Mouse (Mus musculus): Measurements from ENCODE around the gene Nlk. TPM values are rescaled to one million over a fixed set of nuclear protein-coding genes. Genes with fewer than 3 reads are reported as not detected.
A peak's percentile ranks its signal among the peaks of the same experiment; 100 is the strongest.

Nlk gene
- polyA plus RNA-seq, 1 experiment from 2014 or later, result 8.4 TPM

DNA sequence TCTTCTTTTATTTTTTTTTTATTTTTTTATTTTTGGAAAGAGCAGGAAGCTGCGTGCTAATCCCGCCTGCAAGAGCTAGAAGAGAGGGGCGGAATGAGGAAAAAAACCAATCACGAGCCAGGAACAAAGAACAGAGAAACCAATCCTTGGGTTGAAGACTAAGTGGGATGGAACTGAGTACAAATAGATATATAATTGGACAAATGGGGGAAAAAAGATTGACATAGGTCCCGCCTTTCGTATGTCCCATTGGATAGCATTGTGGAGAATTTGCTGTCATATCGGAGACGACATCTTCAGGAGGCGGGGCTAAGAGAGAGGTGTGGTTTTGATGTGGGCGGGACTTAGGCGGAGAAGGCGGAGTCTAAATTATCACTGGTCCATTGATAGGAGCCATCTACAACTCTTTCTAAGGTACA, 589 bp upstream of the Nlk start:
- ATAC-seq, result peak; percentile 95
- H3K9ac ChIP-seq (ENCODE audit: low read depth, low read length), result no peak overlapping the region
- no peaks in the 10 kb centered on the region for H3K9me3 ChIP-seq (ENCODE audit: control insufficient read depth, low read length)
- under 1% methylated on average over 12 of the region's 12 CpGs for WGBS
- peaks cover 12% of the 10 kb centered on the region for H3K4me1 ChIP-seq (ENCODE audit: control insufficient read depth, insufficient read depth, low read length)
- no peak overlapping the region for H3K27ac ChIP-seq (ENCODE audit: low read length)
- no peaks in the 10 kb centered on the region for H3K36me3 ChIP-seq (ENCODE audit: control insufficient read depth, insufficient read depth, low read length)
- H3K27me3 ChIP-seq (replicated peaks; ENCODE audit: control insufficient read depth, insufficient read depth, low read length), result no peaks in the 10 kb centered on the region
- peak overlapping the region; percentile 19 for H3K4me2 ChIP-seq (ENCODE audit: low read depth, low read length)
- peak overlapping the region; percentile 78 for H3K4me3 ChIP-seq (ENCODE audit: low read length)

DNA sequence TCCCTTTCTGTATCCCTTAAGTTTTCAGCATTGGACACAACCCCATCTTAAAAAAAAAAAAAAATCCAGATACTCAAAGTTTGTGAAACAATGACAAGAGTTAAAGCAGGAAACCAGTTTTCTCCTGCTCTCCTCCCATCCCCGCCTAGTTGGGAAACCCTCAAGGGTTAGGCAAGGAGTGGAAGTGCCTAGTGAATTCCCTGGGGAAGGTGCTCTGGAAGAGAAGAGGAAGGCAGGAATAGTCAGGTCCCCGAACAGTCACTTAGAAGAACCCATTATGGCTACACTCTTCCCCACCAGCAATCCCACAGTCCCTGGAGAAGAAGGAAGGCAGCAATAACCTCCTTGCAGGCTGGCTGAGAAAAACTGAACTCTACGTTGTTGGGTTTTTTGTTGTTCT, 2.9 kb downstream of the Nlk start:
- Histone ChIP-seq H3K4me2 (ENCODE audit: low read depth, low read length) (no peak overlapping the region), H3K27me3 (replicated peaks; ENCODE audit: control insufficient read depth, insufficient read depth, low read length) (no peaks in the 10 kb centered on the region), H3K27ac (ENCODE audit: low read length) (no peak overlapping the region; the same call in 1 of the 2 replicates), H3K9me3 (ENCODE audit: control insufficient read depth, low read length) (no peaks in the 10 kb centered on the region), H3K9ac (ENCODE audit: low read depth, low read length) (no peak overlapping the region), H3K4me1 (ENCODE audit: control insufficient read depth, insufficient read depth, low read length) (peaks cover 12% of the 10 kb centered on the region), H3K4me3 (ENCODE audit: low read length) (no peak overlapping the region), H3K36me3 (ENCODE audit: control insufficient read depth, insufficient read depth, low read length) (no peaks in the 10 kb centered on the region)
- WGBS, result 65% methylated on average over 3 of the region's 3 CpGs
- no peak for ATAC-seq

DNA sequence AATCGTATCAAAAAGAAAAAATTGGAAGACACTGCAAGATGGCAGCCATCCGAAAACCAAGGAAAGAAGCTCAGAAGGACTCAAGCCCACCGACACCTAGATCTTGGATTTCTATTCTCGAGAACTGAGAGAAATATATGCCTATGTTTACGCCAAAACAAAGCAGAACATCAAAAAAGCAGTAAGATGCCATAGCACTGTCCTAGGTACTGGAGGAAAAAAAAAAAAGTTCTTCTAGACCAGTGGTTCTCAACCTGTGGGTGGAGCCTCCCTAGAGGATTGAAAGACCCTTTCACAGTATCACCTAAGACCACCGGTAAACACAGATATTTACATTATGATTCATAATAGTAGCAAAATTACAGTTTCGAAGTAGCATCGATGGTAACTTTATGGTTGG, 3.9 kb downstream of the Nlk start:
- whole genome bisulfite sequencing, result 91% methylated on average over 8 of the region's 8 CpGs

GRCm38 (mm10) chr11:78691201-78691600, 6.0 kb downstream of the Nlk start:
- 67% methylated on average over 2 of the region's 2 CpGs for WGBS
- H3K36me3 ChIP-seq (ENCODE audit: control insufficient read depth, insufficient read depth, low read length), result no peaks in the 10 kb centered on the region
- H3K27me3 ChIP-seq (replicated peaks; ENCODE audit: control insufficient read depth, insufficient read depth, low read length), result no peaks in the 10 kb centered on the region
- no peak overlapping the region for H3K4me3 ChIP-seq (ENCODE audit: low read length)
- peaks cover 9% of the 10 kb centered on the region for H3K4me1 ChIP-seq (ENCODE audit: control insufficient read depth, insufficient read depth, low read length)
- H3K9ac ChIP-seq (ENCODE audit: low read depth, low read length), result no peak overlapping the region
- H3K27ac ChIP-seq (ENCODE audit: low read length), result no peak overlapping the region
- ATAC-seq, result no peak
- H3K4me2 ChIP-seq (ENCODE audit: low read depth, low read length), result no peak overlapping the region
- no peaks in the 10 kb centered on the region for H3K9me3 ChIP-seq (ENCODE audit: control insufficient read depth, low read length)

More for the DNA sequence above, 3.9 kb downstream of the Nlk start:
- Histone ChIP-seq H3K9ac (ENCODE audit: low read depth, low read length) (no peak overlapping the region), H3K4me3 (ENCODE audit: low read length) (no peak overlapping the region), H3K4me2 (ENCODE audit: low read depth, low read length) (no peak overlapping the region), H3K9me3 (ENCODE audit: control insufficient read depth, low read length) (no peaks in the 10 kb centered on the region), H3K27ac (ENCODE audit: low read length) (no peak overlapping the region), H3K4me1 (ENCODE audit: control insufficient read depth, insufficient read depth, low read length) (peaks cover 12% of the 10 kb centered on the region), H3K27me3 (replicated peaks; ENCODE audit: control insufficient read depth, insufficient read depth, low read length) (no peaks in the 10 kb centered on the region), H3K36me3 (ENCODE audit: control insufficient read depth, insufficient read depth, low read length) (no peaks in the 10 kb centered on the region)
- no peak for ATAC-seq

- no peak overlapping the region for H3K9ac ChIP-seq (ENCODE audit: low read depth, low read length)
- no peaks in the 10 kb centered on the region for H3K9me3 ChIP-seq (ENCODE audit: control insufficient read depth, low read length)
- H3K4me1 ChIP-seq (ENCODE audit: control insufficient read depth, insufficient read depth, low read length), result peaks cover 3% of the 10 kb centered on the region
- no peak overlapping the region for H3K4me3 ChIP-seq (ENCODE audit: low read length)
- ATAC-seq, result no peak
- H3K4me2 ChIP-seq (ENCODE audit: low read depth, low read length), result no peak overlapping the region
- no peaks in the 10 kb centered on the region for H3K36me3 ChIP-seq (ENCODE audit: control insufficient read depth, insufficient read depth, low read length)
- WGBS, result 76% methylated on average over 3 of the region's 3 CpGs
- H3K27ac ChIP-seq (ENCODE audit: low read length), result no peak overlapping the region
- no peaks in the 10 kb centered on the region for H3K27me3 ChIP-seq (replicated peaks; ENCODE audit: control insufficient read depth, insufficient read depth, low read length)
Observed at GRCm38 (mm10) chr11:78690547-78690946, 6.6 kb downstream of the Nlk start.

DNA sequence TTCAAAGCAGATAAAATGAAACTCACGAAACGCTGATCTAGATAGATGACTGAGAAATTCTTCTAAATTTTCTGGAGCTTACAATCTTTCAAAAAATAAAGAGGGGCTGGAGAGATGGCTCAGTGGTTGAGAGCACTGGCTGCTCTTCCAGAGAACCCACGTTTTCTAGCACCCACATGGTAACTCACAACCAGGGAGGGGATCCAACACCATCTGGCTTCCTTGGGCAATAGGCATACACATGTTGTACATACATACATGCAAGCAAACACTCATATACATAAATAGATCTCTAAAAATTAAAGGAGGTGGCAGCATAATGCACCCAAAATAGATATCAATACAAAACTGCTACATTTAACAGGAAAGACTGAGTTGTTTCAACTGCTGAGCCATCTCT, 16.1 kb downstream of the Nlk start:
- no peaks in the 10 kb centered on the region for H3K9me3 ChIP-seq (ENCODE audit: control insufficient read depth, low read length)
- no peak overlapping the region for H3K9ac ChIP-seq (ENCODE audit: low read depth, low read length)
- H3K4me3 ChIP-seq (ENCODE audit: low read length), result no peak overlapping the region
- no peak for ATAC-seq
- H3K4me2 ChIP-seq (ENCODE audit: low read depth, low read length), result no peak overlapping the region
- no peaks in the 10 kb centered on the region; the same call in 1 of the 2 replicates for H3K4me1 ChIP-seq (ENCODE audit: control insufficient read depth, insufficient read depth, low read length)
- no peaks in the 10 kb centered on the region for H3K27me3 ChIP-seq (replicated peaks; ENCODE audit: control insufficient read depth, insufficient read depth, low read length)
- WGBS, result 82% methylated on average over 3 of the region's 3 CpGs
- H3K27ac ChIP-seq (ENCODE audit: low read length), result no peak overlapping the region
- no peaks in the 10 kb centered on the region for H3K36me3 ChIP-seq (ENCODE audit: control insufficient read depth, insufficient read depth, low read length)

DNA sequence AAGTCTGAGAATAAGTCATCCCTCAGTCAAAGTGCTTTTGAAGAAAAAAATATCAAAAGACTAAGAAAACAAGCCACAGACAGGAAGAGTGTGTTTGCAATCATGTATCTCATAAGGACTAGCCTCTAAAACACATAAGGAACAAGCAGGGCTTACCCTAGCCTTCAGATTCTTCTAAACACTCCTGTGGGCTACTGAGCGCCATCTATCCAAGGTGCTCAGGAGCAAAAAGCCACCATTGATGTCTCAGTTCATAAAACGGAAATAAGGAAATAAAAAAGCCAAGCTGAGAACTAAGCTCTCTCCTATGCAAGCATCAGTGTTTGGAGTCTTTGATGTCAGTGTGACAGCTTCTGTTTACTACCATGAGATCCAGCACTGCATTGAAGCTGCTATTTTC, 18.4 kb downstream of the Nlk start:
- no peak for ATAC-seq
- no peak overlapping the region for H3K27ac ChIP-seq (ENCODE audit: low read length)
- no peak overlapping the region for H3K4me3 ChIP-seq (ENCODE audit: low read length)
- no peaks in the 10 kb centered on the region for H3K36me3 ChIP-seq (ENCODE audit: control insufficient read depth, insufficient read depth, low read length)
- H3K27me3 ChIP-seq (replicated peaks; ENCODE audit: control insufficient read depth, insufficient read depth, low read length), result no peaks in the 10 kb centered on the region
- no peaks in the 10 kb centered on the region; the same call in 1 of the 2 replicates for H3K4me1 ChIP-seq (ENCODE audit: control insufficient read depth, insufficient read depth, low read length)
- H3K9ac ChIP-seq (ENCODE audit: low read depth, low read length), result no peak overlapping the region
- WGBS, result 68% methylated on average over 2 of the region's 2 CpGs
- no peak overlapping the region for H3K4me2 ChIP-seq (ENCODE audit: low read depth, low read length)
- no peaks in the 10 kb centered on the region for H3K9me3 ChIP-seq (ENCODE audit: control insufficient read depth, low read length)

GRCm38 (mm10) chr11:78668647-78669046, 28.5 kb downstream of the Nlk start:
- 58% methylated on average over 3 of the region's 3 CpGs for WGBS
- Histone ChIP-seq H3K9me3 (ENCODE audit: control insufficient read depth, low read length) (no peaks in the 10 kb centered on the region), H3K27me3 (replicated peaks; ENCODE audit: control insufficient read depth, insufficient read depth, low read length) (no peaks in the 10 kb centered on the region), H3K27ac (ENCODE audit: low read length) (no peak overlapping the region), H3K36me3 (ENCODE audit: control insufficient read depth, insufficient read depth, low read length) (no peaks in the 10 kb centered on the region), H3K4me2 (ENCODE audit: low read depth, low read length) (no peak overlapping the region), H3K4me1 (ENCODE audit: control insufficient read depth, insufficient read depth, low read length) (no peaks in the 10 kb centered on the region), H3K4me3 (ENCODE audit: low read length) (no peak overlapping the region), H3K9ac (ENCODE audit: low read depth, low read length) (no peak overlapping the region)
- ATAC-seq, result no peak

DNA sequence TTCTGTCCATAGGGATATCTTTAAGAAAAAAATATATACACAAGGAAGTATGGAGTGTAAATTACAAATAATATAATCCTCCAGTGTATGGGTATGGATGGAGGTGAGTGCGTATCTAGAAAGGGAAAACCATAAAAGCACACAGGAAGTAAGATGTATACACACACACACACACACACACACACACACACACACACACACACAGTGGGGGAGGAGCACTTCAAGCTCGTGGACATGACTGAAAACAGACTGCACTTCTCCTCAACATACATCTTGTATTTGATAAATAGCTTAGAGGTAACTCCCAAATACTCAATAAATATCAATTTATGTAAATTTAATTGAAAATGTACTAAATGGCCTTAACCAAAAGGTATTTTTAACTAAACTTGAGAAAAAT, 32.3 kb downstream of the Nlk start:
- H3K4me2 ChIP-seq (ENCODE audit: low read depth, low read length), result no peak overlapping the region
- no peak for ATAC-seq
- H3K4me1 ChIP-seq (ENCODE audit: control insufficient read depth, insufficient read depth, low read length), result no peaks in the 10 kb centered on the region
- 58% methylated on average over 2 of the region's 2 CpGs for WGBS
- no peaks in the 10 kb centered on the region for H3K9me3 ChIP-seq (ENCODE audit: control insufficient read depth, low read length)
- H3K4me3 ChIP-seq (ENCODE audit: low read length), result no peak overlapping the region
- H3K27ac ChIP-seq (ENCODE audit: low read length), result no peak overlapping the region
- H3K27me3 ChIP-seq (replicated peaks; ENCODE audit: control insufficient read depth, insufficient read depth, low read length), result no peaks in the 10 kb centered on the region
- no peaks in the 10 kb centered on the region for H3K36me3 ChIP-seq (ENCODE audit: control insufficient read depth, insufficient read depth, low read length)
- H3K9ac ChIP-seq (ENCODE audit: low read depth, low read length), result no peak overlapping the region

GRCm38 (mm10) chr11:78663916-78664315, 33.3 kb downstream of the Nlk start:
- H3K36me3 ChIP-seq (ENCODE audit: control insufficient read depth, insufficient read depth, low read length), result no peaks in the 10 kb centered on the region
- H3K4me3 ChIP-seq (ENCODE audit: low read length), result no peak overlapping the region
- H3K9me3 ChIP-seq (ENCODE audit: control insufficient read depth, low read length), result no peaks in the 10 kb centered on the region
- no peak for ATAC-seq
- H3K9ac ChIP-seq (ENCODE audit: low read depth, low read length), result no peak overlapping the region
- no peak overlapping the region for H3K4me2 ChIP-seq (ENCODE audit: low read depth, low read length)
- WGBS, result 54% methylated on average over 4 of the region's 4 CpGs
- H3K27ac ChIP-seq (ENCODE audit: low read length), result no peak overlapping the region
- no peaks in the 10 kb centered on the region for H3K4me1 ChIP-seq (ENCODE audit: control insufficient read depth, insufficient read depth, low read length)
- no peaks in the 10 kb centered on the region for H3K27me3 ChIP-seq (replicated peaks; ENCODE audit: control insufficient read depth, insufficient read depth, low read length)

Measured in intestine, embryonic 16.5 days (tissue).